Mouse (Mus musculus) intestine, embryonic 16.5 days (tissue): ENCODE measurements around the gene Art3. TPM values are rescaled to one million over a fixed set of nuclear protein-coding genes. Genes with fewer than 3 reads are reported as not detected.

ENCODE experiments used
- ATAC-seq: fragments of 200-750 bp; cut with Nextera tagmentation; 2 replicates; pipeline ENCODE4 v1.8.0; 2017; ENCODE audit warnings: moderate TSS enrichment, moderate library complexity
- H3K27ac ChIP-seq: fragments of 300-500 bp; sonication (generic); 2 replicates; pipeline ENCODE4 v1.5.1; 2014; ENCODE audit warnings: mild to moderate bottlenecking, low read length
- H3K27me3 ChIP-seq: fragments of 300-500 bp; sonication (generic); replicated peaks from 2 replicates; pipeline ENCODE4 v1.6.1; 2014; ENCODE audit warnings: low read length, control low read depth, mixed read lengths; ENCODE audit not compliant: control insufficient read depth, insufficient read depth
- H3K36me3 ChIP-seq: fragments of 300-500 bp; sonication (generic); 2 replicates; pipeline ENCODE4 v1.6.1; 2014; ENCODE audit warnings: low read length, control low read depth; ENCODE audit not compliant: control insufficient read depth, insufficient read depth
- H3K4me1 ChIP-seq: fragments of 300-500 bp; sonication (generic); 2 replicates; pipeline ENCODE4 v1.6.1; 2014; ENCODE audit warnings: low read length, control low read depth, mixed read lengths; ENCODE audit not compliant: control insufficient read depth, insufficient read depth
- H3K4me2 ChIP-seq: fragments of 300-500 bp; sonication (generic); 2 replicates; pipeline ENCODE4 v1.6.1; 2014; ENCODE audit warnings: low read depth, low read length, control low read depth
- H3K4me3 ChIP-seq: fragments of 300-500 bp; sonication (generic); 2 replicates; pipeline ENCODE4 v1.5.1; 2014; ENCODE audit warnings: mild to moderate bottlenecking, low read length
- H3K9ac ChIP-seq: fragments of 300-500 bp; sonication (generic); 2 replicates; pipeline ENCODE4 v1.6.1; 2014; ENCODE audit warnings: low read depth, low read length
- H3K9me3 ChIP-seq: fragments of 300-500 bp; sonication (generic); 2 replicates; pipeline ENCODE4 v1.6.1; 2016; ENCODE audit warnings: low read length, control low read depth; ENCODE audit not compliant: control insufficient read depth
- WGBS: fragments of 180-500 bp; shearing (Covaris S2); extraction: QIAGEN DNeasy Blood & Tissue Kit; methylation state at CpG from one replicate; pipeline ENCODE4 v1.1.7; 2014; 5-methylcytosine and 5-hydroxymethylcytosine counted together
- microRNA-seq: library from miRNA; unstranded; fragments of <30 nt; microRNA quantifications from one replicate; pipeline ENCODE4, GENCODE M21; 2016
- polyA plus RNA-seq: library from polyadenylated mRNA; unstranded; fragments of >200 nt; fragmentation: Nextera tagmentation; extraction: Ambion mirVana; gene quantifications from 2 replicates; pipeline ENCODE4 v1.2.1, GENCODE M21; 2015

Art3 gene
- polyA plus RNA-seq, 1 experiment from 2014 or later = 5.6 TPM

DNA sequence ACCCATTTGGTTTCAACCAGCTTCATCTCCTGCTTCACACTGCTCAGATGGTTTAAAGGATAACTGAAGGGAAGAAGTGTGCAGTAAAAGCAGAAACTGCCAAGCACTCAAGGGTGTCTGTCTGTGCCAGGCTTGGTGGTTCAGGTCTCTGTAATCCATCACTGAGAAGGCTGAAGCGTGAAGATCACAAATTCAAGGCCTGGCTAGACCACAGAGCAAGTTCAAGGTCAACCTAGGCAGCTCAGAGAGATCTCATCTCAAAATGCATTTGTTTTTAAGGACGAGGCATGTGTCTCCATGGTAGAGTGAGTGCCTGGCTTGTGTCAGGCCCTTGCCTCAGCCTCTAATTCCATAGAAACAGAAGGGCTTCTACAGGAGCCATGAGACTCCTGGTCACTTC is 113.4 kb downstream of the Art3 start:
- WGBS = 83% methylated on average over 2 of the region's 2 CpGs

DNA sequence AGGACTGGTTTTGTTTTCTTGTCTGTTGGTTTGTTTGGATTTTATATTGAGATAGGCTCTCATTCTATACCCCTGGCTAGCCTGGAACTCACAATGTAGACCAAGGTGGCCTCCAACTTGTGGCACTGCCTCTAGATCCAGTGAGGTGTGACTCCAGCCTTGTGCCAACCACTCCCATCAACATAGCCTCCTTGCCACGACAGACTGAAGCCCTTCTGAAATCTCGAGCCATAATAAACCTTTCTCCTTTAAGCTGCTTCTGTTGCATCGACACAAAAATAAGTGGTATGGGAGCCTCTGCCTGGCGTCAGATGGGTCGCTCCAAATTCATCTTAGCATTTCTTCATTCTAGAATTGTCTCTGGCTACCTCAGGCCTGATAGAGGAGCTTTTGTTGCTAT is 115.1 kb downstream of the Art3 start:
- H3K9ac ChIP-seq = no peak overlapping the region
- no peak for ATAC-seq
- no peaks in the 10 kb centered on the region for H3K9me3 ChIP-seq
- H3K36me3 ChIP-seq = peaks cover 5% of the 10 kb centered on the region; the same call in 1 of the 2 replicates
- H3K4me1 ChIP-seq = no peaks in the 10 kb centered on the region
- WGBS = 91% methylated on average over 5 of the region's 5 CpGs
- H3K4me3 ChIP-seq = no peak overlapping the region
- H3K4me2 ChIP-seq = no peak overlapping the region
- no peak overlapping the region for H3K27ac ChIP-seq
- H3K27me3 ChIP-seq = no peaks in the 10 kb centered on the region

More for the DNA sequence above, 113.4 kb downstream of the Art3 start:
- H3K4me2 ChIP-seq = no peak overlapping the region
- no peaks in the 10 kb centered on the region for H3K9me3 ChIP-seq
- no peak overlapping the region for H3K9ac ChIP-seq
- no peak overlapping the region for H3K4me3 ChIP-seq
- no peak for ATAC-seq
- no peaks in the 10 kb centered on the region for H3K4me1 ChIP-seq
- H3K27me3 ChIP-seq = no peaks in the 10 kb centered on the region
- H3K36me3 ChIP-seq = no peaks in the 10 kb centered on the region; the same call in 1 of the 2 replicates
- no peak overlapping the region for H3K27ac ChIP-seq

DNA sequence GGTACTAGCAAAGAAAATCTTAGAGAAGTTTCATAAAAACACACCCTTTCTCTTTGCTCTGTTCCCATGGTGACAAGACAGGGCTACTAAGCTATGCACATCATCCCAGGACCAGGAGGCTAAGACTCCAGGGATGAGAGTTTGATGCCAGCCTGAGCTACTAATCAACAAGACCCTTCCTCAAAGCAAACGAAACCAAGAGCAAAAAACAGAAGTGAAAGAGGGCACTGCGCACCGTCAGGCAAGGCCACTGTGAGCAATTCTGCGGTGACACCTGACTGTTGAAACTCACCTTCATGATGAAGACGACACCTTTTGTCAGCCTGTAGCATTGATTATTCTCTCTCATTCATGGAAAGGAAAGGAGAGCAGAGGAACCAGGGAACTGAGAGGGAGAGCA is 121.2 kb downstream of the Art3 start:
- Histone ChIP-seq H3K27ac (no peak overlapping the region), H3K36me3 (peaks cover 5% of the 10 kb centered on the region; the same call in 1 of the 2 replicates), H3K4me1 (no peaks in the 10 kb centered on the region), H3K9ac (no peak overlapping the region), H3K9me3 (no peaks in the 10 kb centered on the region), H3K4me3 (no peak overlapping the region), H3K4me2 (no peak overlapping the region), H3K27me3 (no peaks in the 10 kb centered on the region)
- WGBS = 95% methylated on average over 5 of the region's 5 CpGs
- no peak for ATAC-seq

DNA sequence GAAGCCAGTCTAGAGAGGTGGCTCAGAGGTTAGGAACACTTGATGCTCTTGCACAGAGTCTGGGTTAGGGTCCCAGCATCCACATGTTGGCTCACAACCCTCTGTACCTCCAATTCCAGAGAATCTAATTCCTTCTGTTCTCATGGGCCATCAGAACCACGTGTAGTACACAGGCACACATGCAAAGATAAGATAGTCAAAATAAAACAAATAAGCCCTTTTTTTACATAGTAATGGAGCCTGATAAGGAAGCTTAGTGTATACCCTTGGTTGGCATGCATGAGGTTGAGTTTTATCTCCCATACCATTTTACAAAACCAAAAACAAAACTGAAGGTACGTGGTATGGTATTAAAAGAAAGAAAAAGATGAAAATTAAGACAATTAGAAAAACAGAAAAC is 125.8 kb downstream of the Art3 start:
- H3K9ac ChIP-seq = no peak overlapping the region
- no peak overlapping the region for H3K4me3 ChIP-seq
- no peak overlapping the region for H3K4me2 ChIP-seq
- 77% methylated on average over 2 of the region's 2 CpGs for WGBS
- no peaks in the 10 kb centered on the region for H3K9me3 ChIP-seq
- no peak for ATAC-seq
- H3K27ac ChIP-seq = no peak overlapping the region
- H3K36me3 ChIP-seq = no peaks in the 10 kb centered on the region; the same call in 1 of the 2 replicates
- H3K4me1 ChIP-seq = no peaks in the 10 kb centered on the region
- H3K27me3 ChIP-seq = no peaks in the 10 kb centered on the region

DNA sequence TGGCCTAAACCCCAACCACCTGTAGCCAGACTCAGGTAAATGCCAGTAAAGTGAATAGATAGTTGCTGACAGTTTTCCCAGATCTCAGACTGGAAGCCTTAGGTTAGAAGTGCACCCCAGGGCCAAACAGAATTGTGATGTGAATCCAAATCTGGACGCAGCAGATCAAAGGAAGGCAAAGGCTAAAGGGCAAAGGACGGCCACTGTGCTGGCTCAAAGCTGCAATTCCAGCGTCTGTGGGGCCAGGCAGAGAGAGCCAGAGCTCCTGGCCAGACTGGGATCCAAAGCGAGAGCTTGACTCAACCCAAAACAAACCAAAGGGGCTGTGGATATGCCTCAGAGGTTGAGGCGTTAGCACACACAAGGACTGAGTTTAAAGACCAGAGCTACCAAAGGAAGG is 127.1 kb downstream of the Art3 start:
- 55% methylated on average over 5 of the region's 5 CpGs for WGBS
- no peak overlapping the region for H3K4me2 ChIP-seq
- H3K27me3 ChIP-seq = no peaks in the 10 kb centered on the region
- no peaks in the 10 kb centered on the region for H3K9me3 ChIP-seq
- no peaks in the 10 kb centered on the region for H3K4me1 ChIP-seq
- ATAC-seq = no peak
- no peaks in the 10 kb centered on the region; the same call in 1 of the 2 replicates for H3K36me3 ChIP-seq
- H3K4me3 ChIP-seq = no peak overlapping the region
- H3K27ac ChIP-seq = no peak overlapping the region
- no peak overlapping the region for H3K9ac ChIP-seq

DNA sequence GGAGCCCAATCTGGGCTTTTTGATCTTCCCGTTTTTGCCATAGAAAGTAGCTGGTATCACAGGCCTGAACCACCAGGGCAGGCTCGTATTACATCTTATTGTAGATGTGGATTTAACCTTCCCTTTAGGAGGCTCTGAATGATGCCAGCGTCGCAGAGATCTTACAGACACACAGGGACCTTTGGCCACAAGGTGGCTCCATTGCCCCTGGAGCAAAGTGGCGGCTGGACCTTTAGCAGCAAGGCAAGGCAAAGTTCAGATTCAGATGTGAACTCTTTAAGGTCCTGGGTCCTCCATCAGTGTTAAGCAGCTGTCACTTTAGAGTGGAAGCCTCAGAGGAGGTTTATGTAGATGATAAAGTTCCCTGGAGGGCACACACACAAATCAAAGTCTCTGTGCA is 129.7 kb downstream of the Art3 start:
- 20% methylated on average over 5 of the region's 5 CpGs for WGBS
- Histone ChIP-seq H3K27me3 (no peaks in the 10 kb centered on the region), H3K36me3 (no peaks in the 10 kb centered on the region; the same call in 1 of the 2 replicates), H3K4me3 (no peak overlapping the region), H3K9me3 (no peaks in the 10 kb centered on the region), H3K27ac (no peak overlapping the region), H3K4me2 (no peak overlapping the region), H3K9ac (no peak overlapping the region), H3K4me1 (no peaks in the 10 kb centered on the region)
- ATAC-seq = 0 out of 2 replicates have a peak, but pooled peaks have one; percentile 36

Small RNAs within 50 kb of the gene (microRNA-seq; reads per million reads assigned to microRNA genes)
- gene Mir6415 = not detected

Other genes starting within 250 kb of the Art3 start
- gene G3bp2, start 248.1 kb upstream of the Art3 start, polyA plus RNA-seq = 147 and 167 TPM in 2 replicates
- 43.5 and 46.7 TPM in 2 replicates for gene Uso1, start 193.9 kb upstream of the Art3 start, polyA plus RNA-seq
- gene U90926, start 116.4 kb upstream of the Art3 start, polyA plus RNA-seq = not detected in 2 replicates
- 0.57 and 0.88 TPM in 2 replicates for gene Ppef2, start 75.5 kb upstream of the Art3 start, polyA plus RNA-seq
- 30.8 and 32.2 TPM in 2 replicates for gene Naaa, start 53.7 kb upstream of the Art3 start, polyA plus RNA-seq
- gene Sdad1, start 21.3 kb upstream of the Art3 start, polyA plus RNA-seq = 32.8 and 35.8 TPM in 2 replicates
- 0.16 TPM in 1 of 2 replicates, not detected in the other for gene Cxcl9, start 3.7 kb upstream of the Art3 start, polyA plus RNA-seq
- 2.0 and 3.3 TPM in 2 replicates for gene Cxcl10, start 17.1 kb downstream of the Art3 start, polyA plus RNA-seq
- gene Nup54, start 103.4 kb downstream of the Art3 start, polyA plus RNA-seq = 39.1 and 53.0 TPM in 2 replicates
- 12.9 and 13.5 TPM in 2 replicates for gene Scarb2, start 175.0 kb downstream of the Art3 start, polyA plus RNA-seq
- 0.18 and 0.29 TPM in 2 replicates for gene Fam47e, start 223.2 kb downstream of the Art3 start, polyA plus RNA-seq